Mouse (Mus musculus) megakaryocyte, embryonic 14.5 days (primary cell): ENCODE measurements around the gene Slc39a1.

Experiments used
- FLI1 ChIP-seq: IDR thresholded peaks from 2 replicates; pipeline ENCODE4 v1.6.1; 2012; ENCODE audit warnings: low read length, inconsistent platforms, mixed read lengths
- GATA1 ChIP-seq: IDR thresholded peaks from 3 replicates; pipeline ENCODE4 v1.6.1; 2012; ENCODE audit warnings: mixed read lengths, low read length, inconsistent platforms, borderline replicate concordance

GRCm38 (mm10) chr3:90284150-90284549 lies 36.2 kb downstream of the Slc39a1 start:
- no peak for TF ChIP-seq GATA1
- no peak for TF ChIP-seq FLI1
